Mouse (Mus musculus) ES-E14 (cell line): Measurements from ENCODE around the gene Rap1gds1.

ENCODE experiments used
- HCFC1 ChIP-seq: IDR thresholded peaks from 2 replicates; pipeline ENCODE4 v1.6.1; 2012; ENCODE audit warnings: low read length, inconsistent platforms, borderline replicate concordance; ENCODE audit not compliant: insufficient read depth
- MAFK ChIP-seq: IDR thresholded peaks from 2 replicates; pipeline ENCODE4 v1.6.1; 2014; ENCODE audit warnings: mild to moderate bottlenecking, low read depth, low read length, inconsistent platforms; ENCODE audit not compliant: insufficient read depth
- ZC3H11A ChIP-seq: IDR thresholded peaks from 2 replicates; pipeline ENCODE4 v1.6.1; 2012; ENCODE audit warnings: low read depth, mild to moderate bottlenecking, inconsistent platforms, low read length, borderline replicate concordance
- ZNF384 ChIP-seq: IDR thresholded peaks from 2 replicates; pipeline ENCODE4 v1.6.1; 2012; ENCODE audit warnings: low read depth, low read length, inconsistent platforms

DNA sequence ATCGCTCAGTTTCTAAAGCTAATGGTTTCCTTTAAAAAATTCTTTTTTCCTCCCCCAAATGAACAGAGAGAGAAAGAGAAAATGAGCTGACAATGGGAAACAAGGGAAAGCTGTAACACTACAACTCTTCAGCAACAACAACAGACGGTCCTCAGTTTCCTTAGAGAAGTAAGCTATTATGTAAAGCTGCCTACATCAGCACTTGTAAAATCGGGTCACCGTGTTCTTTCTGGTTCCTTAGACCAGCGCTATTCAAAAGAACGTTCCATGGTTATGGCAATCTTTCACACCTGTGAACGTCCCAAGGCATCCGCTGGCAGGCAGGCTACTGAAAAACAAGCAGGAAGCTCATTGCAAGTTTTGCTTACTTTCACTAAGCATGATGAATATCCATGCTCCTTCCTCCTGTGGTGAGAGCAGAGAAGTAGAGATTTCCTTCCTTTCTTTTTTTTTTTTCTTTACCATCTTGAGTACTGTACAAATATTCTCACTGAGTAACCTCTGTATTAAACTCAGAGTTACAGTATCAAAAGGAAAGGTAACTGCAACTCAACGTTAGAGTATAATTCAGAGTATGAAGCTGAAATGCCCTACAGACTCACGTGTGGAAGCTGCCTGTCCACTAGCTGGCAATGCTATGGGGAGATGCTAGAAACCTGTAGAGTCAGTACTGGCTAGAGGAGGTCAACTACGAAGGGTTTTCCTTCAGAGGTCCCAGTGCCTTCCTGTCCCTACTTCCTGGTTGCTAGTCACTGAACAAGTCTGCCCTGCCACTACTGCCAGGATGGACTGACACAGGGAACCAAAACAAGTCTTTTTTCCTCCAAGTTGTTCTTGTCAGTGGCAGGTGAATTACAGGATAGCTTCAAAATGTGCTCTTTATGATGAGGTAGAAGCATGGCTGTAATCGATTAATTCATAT lies 26.0 kb downstream of the Rap1gds1 start:
- TF ChIP-seq HCFC1 (no peak), ZNF384 (no peak), MAFK (no peak), ZC3H11A (no peak)
